Mouse (Mus musculus) kidney, adult 11 months (tissue): ENCODE measurements around the gene Mrps21.
A peak's percentile ranks its signal among the peaks of the same experiment; 100 is the strongest.
"Not testable (repeated sequence)": the region's sequence is repeated elsewhere in the genome, so short reads cannot be mapped to it uniquely, and the experiment has no call there.

Source experiments
- DNase-seq: peaks from one replicate; pipeline ENCODE4 v3.0.0; 2022

Mrps21 gene

GRCm38 (mm10) chr3:95891211-95892065, 20.1 kb upstream of the Mrps21 start, which contains the start of gene BC028528:
Gene BC028528, minus strand, starts transcription at chr3:95892005.
- no peak for DNase-seq

DNA sequence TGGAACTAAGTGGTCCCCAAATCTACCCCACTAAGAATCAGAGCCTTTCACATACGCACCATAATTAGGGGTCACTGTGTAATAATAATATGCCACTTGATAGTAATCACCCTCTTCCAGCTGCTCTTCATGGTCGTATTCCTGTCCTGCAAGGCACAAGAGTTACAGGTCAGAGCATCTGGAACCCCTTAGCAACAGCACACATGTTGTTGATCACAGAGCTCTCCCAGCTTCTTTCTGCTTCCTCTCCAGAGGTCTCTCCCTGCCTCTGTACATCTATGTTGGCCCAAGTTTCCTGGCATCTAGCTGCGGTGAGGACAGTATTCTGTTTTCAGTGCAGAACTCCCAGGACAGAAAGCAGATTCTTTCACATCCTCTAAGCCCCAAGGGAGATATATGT, 18.3 kb upstream of the Mrps21 start:
- no peak for DNase-seq

DNA sequence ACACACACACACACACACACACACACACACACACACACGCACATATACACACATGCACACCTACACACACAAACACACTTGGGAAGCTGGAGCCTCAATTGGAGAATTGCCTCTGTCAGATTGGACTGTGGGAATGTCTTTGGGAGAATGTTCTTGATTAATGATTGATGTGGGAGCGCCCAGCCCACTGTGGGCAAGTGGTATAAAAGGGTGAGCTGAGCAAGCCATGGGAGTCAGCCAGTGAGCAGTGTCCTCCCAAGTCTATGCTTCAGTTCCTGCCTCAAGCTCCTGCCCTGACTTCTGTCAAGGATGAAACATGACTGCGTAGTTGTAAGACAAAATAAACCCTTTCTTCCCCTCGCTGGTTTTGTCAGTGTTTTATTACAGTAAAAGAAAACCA, 16.3 kb upstream of the Mrps21 start:
- peak; percentile 72 for DNase-seq

DNA sequence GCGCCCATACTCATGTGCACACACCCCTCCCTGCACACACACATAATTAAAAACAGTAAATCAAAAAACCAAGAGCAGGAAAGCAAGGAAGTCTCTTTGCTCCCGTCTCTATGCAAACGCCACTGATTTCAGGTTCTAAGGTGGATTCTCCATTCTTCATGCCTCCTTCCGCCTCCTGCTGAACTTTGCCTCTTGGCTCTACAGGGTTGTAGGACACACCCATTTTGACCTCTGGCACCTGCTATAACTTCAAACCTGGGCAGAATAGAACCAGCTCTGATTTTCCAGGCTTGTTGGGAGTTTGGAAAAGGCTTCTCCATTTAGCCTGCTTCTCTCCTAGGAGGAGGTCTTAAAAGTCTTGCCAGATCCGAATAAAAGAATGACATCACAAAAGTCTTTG, 13.1 kb upstream of the Mrps21 start:
- peak; percentile 64 for DNase-seq

- peak; percentile 81 for DNase-seq
These were observed 11.6 kb upstream of the Mrps21 start for GRCm38 (mm10) chr3:95882816-95883425.

- DNase-seq, result peak; percentile 99
These were observed 10.9 kb upstream of the Mrps21 start, which contains the start of gene Ciart for GRCm38 (mm10) chr3:95881979-95882815. Gene Ciart, minus strand, starts transcription at chr3:95882251.

GRCm38 (mm10) chr3:95879063-95879462, 7.7 kb upstream of the Mrps21 start:
- no peak for DNase-seq

GRCm38 (mm10) chr3:95872048-95872447, 729 bp upstream of the Mrps21 start:
- DNase-seq, result no peak

- no peak for DNase-seq
These were observed 343 bp downstream of the Mrps21 start for GRCm38 (mm10) chr3:95870976-95871375.

DNA sequence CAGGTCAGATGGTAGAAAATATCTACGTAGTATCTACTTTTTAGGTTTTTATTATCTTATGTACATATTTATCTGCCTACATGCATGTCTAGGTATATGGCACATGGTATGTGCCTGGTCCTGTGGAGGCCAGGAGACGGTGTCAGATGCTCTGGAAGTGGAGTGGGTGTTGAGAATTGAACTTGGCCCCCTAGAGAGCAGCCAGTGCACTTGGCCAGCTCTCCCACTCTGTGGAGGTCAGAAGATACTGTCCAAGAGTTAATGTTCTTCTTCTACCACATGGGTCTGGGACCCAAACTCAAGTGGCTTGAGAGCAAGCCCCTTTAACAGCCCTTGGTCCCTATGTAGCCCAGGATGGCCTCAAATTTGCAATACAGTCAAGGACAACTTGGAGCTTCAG, 3.9 kb downstream of the Mrps21 start:
- DNase-seq, result peak; percentile 40

DNA sequence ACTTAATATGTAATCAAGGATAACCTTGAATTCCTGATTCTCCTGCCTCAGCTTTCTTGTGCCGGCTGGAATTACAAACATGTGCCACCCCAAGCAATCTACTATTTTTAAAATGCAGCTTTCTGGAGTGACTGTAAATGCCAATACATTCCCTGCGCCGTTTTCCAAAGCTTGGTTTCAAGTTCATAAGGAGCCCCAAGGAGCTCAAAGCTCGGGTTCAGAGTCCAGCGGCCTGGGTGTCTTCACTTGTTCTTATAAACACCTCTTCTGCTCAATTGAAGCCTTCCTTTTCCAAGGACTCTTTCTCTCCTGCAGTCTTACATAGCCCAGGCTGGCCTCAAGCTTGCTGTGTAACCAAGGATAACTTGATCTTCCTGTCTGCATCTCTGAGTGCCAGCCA, 5.2 kb downstream of the Mrps21 start:
- DNase-seq, result peak; percentile 74

DNA sequence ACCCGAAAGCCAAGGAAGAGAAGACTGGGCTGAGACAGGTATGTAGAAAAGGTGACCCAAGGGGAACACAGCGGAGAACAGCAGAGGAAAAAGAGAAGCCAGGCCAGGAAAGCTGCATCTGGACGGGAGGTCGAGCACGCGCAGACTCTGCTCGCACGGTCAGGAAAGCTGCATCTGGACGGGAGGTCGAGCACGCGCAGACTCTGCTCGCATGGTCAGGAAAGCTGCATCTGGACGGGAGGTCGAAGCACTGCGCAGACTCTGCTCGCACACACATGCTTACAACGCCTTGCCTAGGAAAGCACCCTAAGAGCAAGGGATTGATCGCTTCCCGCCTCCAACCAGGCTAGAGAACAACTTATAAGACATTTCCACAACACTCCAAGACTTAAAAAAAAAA, 5.7 kb downstream of the Mrps21 start:
- no peak for DNase-seq

- peak; percentile 92 for DNase-seq
These were observed 6.3 kb downstream of the Mrps21 start for GRCm38 (mm10) chr3:95865050-95865449.

DNA sequence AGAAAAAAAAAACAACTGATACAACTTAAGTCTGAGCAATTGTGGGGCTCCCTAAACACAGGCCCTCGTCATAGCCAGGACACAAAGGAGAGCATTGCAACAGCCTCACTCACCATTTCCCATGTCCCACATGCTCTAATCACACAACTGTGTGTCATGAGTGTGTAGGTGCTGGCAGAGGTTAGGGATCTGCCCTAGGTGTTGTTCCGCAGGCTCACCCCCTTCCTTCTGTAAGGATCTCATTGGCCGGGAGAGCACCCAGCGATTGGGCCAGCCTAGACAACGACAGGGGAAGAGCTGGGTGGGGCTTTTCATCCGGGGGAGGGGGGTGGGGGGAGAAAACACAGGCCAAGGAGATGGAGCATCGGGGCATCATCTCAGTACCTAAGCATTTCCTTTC, 7.7 kb downstream of the Mrps21 start:
- no peak for DNase-seq

DNA sequence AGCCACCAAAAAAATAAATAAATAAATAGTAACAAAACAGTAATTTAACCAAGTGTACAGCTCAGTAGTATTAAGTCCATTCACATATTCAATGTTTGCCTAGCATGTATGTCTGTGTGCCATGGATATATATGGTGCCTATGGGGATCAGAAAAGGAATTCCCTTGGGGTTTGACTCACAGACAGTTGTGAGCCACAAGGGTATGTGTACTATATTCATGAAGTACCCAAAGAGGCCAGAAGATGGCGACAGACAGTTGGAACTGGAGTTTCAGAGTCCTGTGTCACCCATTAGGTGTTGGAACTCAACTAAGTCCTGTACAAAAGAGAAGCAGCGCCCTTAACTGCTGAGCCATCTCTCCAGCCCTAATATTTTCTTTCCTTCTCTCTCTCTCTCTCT, 9.5 kb downstream of the Mrps21 start:
- peak; percentile 78 for DNase-seq

- DNase-seq, result no peak
These were observed 10.1 kb downstream of the Mrps21 start for GRCm38 (mm10) chr3:95861216-95861615.

DNA sequence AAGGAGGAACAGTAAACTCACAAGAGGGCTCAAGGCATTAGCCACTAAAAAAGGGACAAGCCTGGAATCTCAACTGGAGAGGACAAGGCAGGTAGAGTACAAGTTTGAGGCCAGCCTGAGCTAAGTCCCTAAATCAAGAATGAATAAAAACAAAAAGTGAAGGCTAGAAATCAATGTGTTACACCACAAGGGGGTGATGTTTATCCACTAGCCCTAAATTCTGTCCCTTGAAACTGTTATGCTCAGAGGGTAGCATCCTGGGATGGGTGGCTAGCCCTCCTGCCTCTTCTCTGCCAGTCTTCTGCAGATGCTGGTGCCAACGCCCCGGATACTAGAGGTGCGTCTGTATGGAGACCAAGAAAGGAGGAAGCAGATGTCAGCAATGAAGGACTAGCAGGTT, 11.0 kb downstream of the Mrps21 start:
- no peak for DNase-seq

GRCm38 (mm10) chr3:95858278-95858677, 13.0 kb downstream of the Mrps21 start:
- not testable (repeated sequence) for DNase-seq

GRCm38 (mm10) chr3:95857050-95857449, 14.3 kb downstream of the Mrps21 start:
- DNase-seq, result not testable (repeated sequence)

- no peak for DNase-seq
These were observed 15.2 kb downstream of the Mrps21 start for GRCm38 (mm10) chr3:95856115-95856514.

DNA sequence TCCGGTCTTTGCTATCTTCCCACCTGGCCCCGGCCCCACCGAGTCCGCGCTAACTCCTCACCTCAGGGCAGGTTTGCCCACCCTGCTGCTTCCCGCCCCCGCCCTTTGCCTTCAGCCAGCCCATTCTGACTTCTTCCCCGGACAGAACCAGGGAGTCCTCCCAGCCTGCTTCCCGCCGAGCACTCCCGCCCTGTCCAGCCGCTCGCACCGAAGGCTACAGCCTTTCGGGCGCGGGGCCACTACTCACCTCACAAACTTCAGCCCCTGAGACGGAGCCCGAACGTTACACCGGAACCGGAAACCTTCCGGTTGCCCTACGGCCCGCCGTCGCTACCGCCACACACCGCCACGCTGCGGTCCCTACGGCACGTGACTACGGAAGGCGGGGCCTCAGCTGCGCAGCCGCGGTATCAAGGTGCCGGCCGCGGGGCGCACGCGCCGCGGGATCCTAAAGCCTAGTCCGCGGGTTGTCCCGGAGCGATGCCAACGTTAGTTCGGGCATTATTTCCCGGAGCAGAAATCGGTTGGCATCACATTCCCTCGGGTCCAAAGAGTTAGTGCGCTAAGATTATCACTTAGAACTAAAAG, 15.7 kb downstream of the Mrps21 start, which contains the start of gene Prpf3:
Gene Prpf3 (minus strand): TSS at position 384 of the 588 bp plus-strand sequence.
- DNase-seq, result peak; percentile 95

- no peak for DNase-seq
These were observed 20.0 kb downstream of the Mrps21 start for GRCm38 (mm10) chr3:95851317-95851716.

DNA sequence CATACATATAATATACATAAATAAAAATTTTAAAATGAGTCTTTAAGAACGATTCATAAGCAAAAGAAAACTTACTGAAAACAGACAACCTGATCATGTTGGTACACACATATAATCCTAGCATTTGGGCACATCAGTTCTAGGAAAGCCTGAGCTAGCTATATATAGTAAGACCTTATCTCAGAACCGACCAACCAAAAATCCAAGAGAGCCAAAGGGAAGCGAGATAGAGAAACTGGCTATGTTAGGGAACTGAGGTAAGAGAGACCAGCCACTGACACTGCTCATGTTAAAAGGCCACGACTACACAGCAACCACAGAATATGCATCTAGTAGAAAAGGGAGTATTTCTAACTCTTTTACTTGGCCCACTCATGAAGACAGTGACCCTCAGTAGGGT, 20.7 kb downstream of the Mrps21 start:
- no peak for DNase-seq
